Mouse (Mus musculus): ENCODE measurements around the gene Scpep1. TPM values are rescaled to one million over a fixed set of nuclear protein-coding genes. Genes with fewer than 3 reads are reported as not detected.

Scpep1 gene
- polyA plus RNA-seq, 1 experiment from 2014 or later: 81.0 TPM

GRCm38 (mm10) chr11:88995616-88996015 is 40.4 kb upstream of the Scpep1 start:
- peaks cover 29% of the 10 kb centered on the region for H3K27me3 ChIP-seq (ENCODE audit: low read depth, poor library complexity, severe bottlenecking)
- H3K4me3 ChIP-seq: no peak overlapping the region
- H3K9me3 ChIP-seq (replicated peaks): no peaks in the 10 kb centered on the region
- DNase-seq (ENCODE audit: low spot score): no peak
- 95% methylated on average over 2 of the region's 2 CpGs for WGBS
- H3K27ac ChIP-seq (replicated peaks): no peak overlapping the region
- H3K36me3 ChIP-seq: peaks cover 11% of the 10 kb centered on the region
- H3K4me1 ChIP-seq: peaks cover 16% of the 10 kb centered on the region

- peaks cover 19% of the 10 kb centered on the region for H3K36me3 ChIP-seq
- DNase-seq (ENCODE audit: low spot score): no peak
- H3K4me3 ChIP-seq: no peak overlapping the region
- no peak overlapping the region for H3K27ac ChIP-seq (replicated peaks)
- 92% methylated on average over 7 of the region's 7 CpGs for WGBS
- H3K9me3 ChIP-seq (replicated peaks): no peaks in the 10 kb centered on the region
- H3K27me3 ChIP-seq (ENCODE audit: low read depth, poor library complexity, severe bottlenecking): peaks cover 18% of the 10 kb centered on the region
- peaks cover 13% of the 10 kb centered on the region for H3K4me1 ChIP-seq
These were observed 39.2 kb upstream of the Scpep1 start for GRCm38 (mm10) chr11:88994492-88994891.

GRCm38 (mm10) chr11:88993625-88994024 is 38.4 kb upstream of the Scpep1 start:
- H3K27ac ChIP-seq (replicated peaks): no peak overlapping the region
- no peak overlapping the region for H3K4me3 ChIP-seq
- peaks cover 9% of the 10 kb centered on the region for H3K27me3 ChIP-seq (ENCODE audit: low read depth, poor library complexity, severe bottlenecking)
- peaks cover 25% of the 10 kb centered on the region for H3K36me3 ChIP-seq
- WGBS: 20% methylated on average over 5 of the region's 5 CpGs
- DNase-seq (ENCODE audit: low spot score): no peak
- H3K9me3 ChIP-seq (replicated peaks): no peaks in the 10 kb centered on the region
- H3K4me1 ChIP-seq: peaks cover 5% of the 10 kb centered on the region; the same call in 1 of the 2 replicates

- DNase-seq (ENCODE audit: low spot score): no peak
- 52% methylated on average over 7 of the region's 7 CpGs for WGBS
These were observed 37.9 kb upstream of the Scpep1 start for GRCm38 (mm10) chr11:88993186-88993585.

GRCm38 (mm10) chr11:88989530-88989929 is 34.3 kb upstream of the Scpep1 start:
- H3K27me3 ChIP-seq (ENCODE audit: low read depth, poor library complexity, severe bottlenecking): no peaks in the 10 kb centered on the region
- H3K9me3 ChIP-seq (replicated peaks): no peaks in the 10 kb centered on the region
- H3K36me3 ChIP-seq: peaks cover 65% of the 10 kb centered on the region
- no peak overlapping the region for H3K4me3 ChIP-seq
- 72% methylated on average over 5 of the region's 5 CpGs for WGBS
- DNase-seq (ENCODE audit: low spot score): no peak
- H3K4me1 ChIP-seq: no peaks in the 10 kb centered on the region
- H3K27ac ChIP-seq (replicated peaks): no peak overlapping the region

More at GRCm38 (mm10) chr11:88993186-88993585, 37.9 kb upstream of the Scpep1 start:
- H3K4me1 ChIP-seq: peaks cover under 1% of the 10 kb centered on the region; the same call in 1 of the 2 replicates
- no peak overlapping the region for H3K27ac ChIP-seq (replicated peaks)
- H3K4me3 ChIP-seq: no peak overlapping the region
- peaks cover 29% of the 10 kb centered on the region for H3K36me3 ChIP-seq
- no peaks in the 10 kb centered on the region for H3K9me3 ChIP-seq (replicated peaks)
- H3K27me3 ChIP-seq (ENCODE audit: low read depth, poor library complexity, severe bottlenecking): peaks cover 5% of the 10 kb centered on the region

GRCm38 (mm10) chr11:88988956-88989355 is 33.7 kb upstream of the Scpep1 start:
- Histone ChIP-seq H3K9me3 (replicated peaks) (no peaks in the 10 kb centered on the region), H3K36me3 (peaks cover 70% of the 10 kb centered on the region)

GRCm38 (mm10) chr11:88986616-88987015 is 31.4 kb upstream of the Scpep1 start:
- H3K27me3 ChIP-seq (ENCODE audit: low read depth, poor library complexity, severe bottlenecking): no peaks in the 10 kb centered on the region
- no peaks in the 10 kb centered on the region for H3K9me3 ChIP-seq (replicated peaks)
- no peak overlapping the region for H3K27ac ChIP-seq (replicated peaks)
- WGBS: 87% methylated on average over 10 of the region's 10 CpGs
- H3K4me3 ChIP-seq: no peak overlapping the region
- DNase-seq (ENCODE audit: low spot score): no peak
- peaks cover 90% of the 10 kb centered on the region for H3K36me3 ChIP-seq
- H3K4me1 ChIP-seq: no peaks in the 10 kb centered on the region

More at GRCm38 (mm10) chr11:88988956-88989355, 33.7 kb upstream of the Scpep1 start:
- 78% methylated on average over 5 of the region's 5 CpGs for WGBS
- Histone ChIP-seq H3K4me1 (no peaks in the 10 kb centered on the region), H3K4me3 (no peak overlapping the region), H3K27me3 (ENCODE audit: low read depth, poor library complexity, severe bottlenecking) (no peaks in the 10 kb centered on the region), H3K27ac (replicated peaks) (no peak overlapping the region)
- no peak for DNase-seq (ENCODE audit: low spot score)

GRCm38 (mm10) chr11:88981337-88981736 is 26.1 kb upstream of the Scpep1 start:
- H3K9me3 ChIP-seq (replicated peaks): no peaks in the 10 kb centered on the region
- WGBS: 91% methylated on average over 8 of the region's 8 CpGs
- no peak for DNase-seq (ENCODE audit: low spot score)
- no peak overlapping the region for H3K27ac ChIP-seq (replicated peaks)
- no peak overlapping the region for H3K4me3 ChIP-seq
- peaks cover 63% of the 10 kb centered on the region for H3K36me3 ChIP-seq
- H3K27me3 ChIP-seq (ENCODE audit: low read depth, poor library complexity, severe bottlenecking): no peaks in the 10 kb centered on the region
- no peaks in the 10 kb centered on the region for H3K4me1 ChIP-seq

GRCm38 (mm10) chr11:88977188-88977587 is 21.9 kb upstream of the Scpep1 start:
- Histone ChIP-seq H3K27ac (replicated peaks) (no peak overlapping the region), H3K4me3 (no peak overlapping the region), H3K36me3 (peaks cover 23% of the 10 kb centered on the region), H3K9me3 (replicated peaks) (no peaks in the 10 kb centered on the region), H3K27me3 (ENCODE audit: low read depth, poor library complexity, severe bottlenecking) (no peaks in the 10 kb centered on the region), H3K4me1 (peaks cover 15% of the 10 kb centered on the region)
- DNase-seq (ENCODE audit: low spot score): no peak
- 92% methylated on average over 5 of the region's 5 CpGs for WGBS

- 95% methylated on average over 2 of the region's 2 CpGs for WGBS
- H3K36me3 ChIP-seq: peaks cover 15% of the 10 kb centered on the region
- peaks cover 15% of the 10 kb centered on the region for H3K4me1 ChIP-seq
- H3K27me3 ChIP-seq (ENCODE audit: low read depth, poor library complexity, severe bottlenecking): no peaks in the 10 kb centered on the region
- no peak overlapping the region for H3K4me3 ChIP-seq
- DNase-seq (ENCODE audit: low spot score): no peak
- H3K27ac ChIP-seq (replicated peaks): no peak overlapping the region
- no peaks in the 10 kb centered on the region for H3K9me3 ChIP-seq (replicated peaks)
These were observed 21.1 kb upstream of the Scpep1 start for GRCm38 (mm10) chr11:88976320-88976719.

GRCm38 (mm10) chr11:88973776-88974701 is 18.8 kb upstream of the Scpep1 start:
- DNase-seq (ENCODE audit: low spot score): peak; percentile 92
- no peaks in the 10 kb centered on the region for H3K27me3 ChIP-seq (ENCODE audit: low read depth, poor library complexity, severe bottlenecking)
- peaks cover 15% of the 10 kb centered on the region for H3K4me1 ChIP-seq
- peak overlapping the region; percentile 80 for H3K4me3 ChIP-seq
- WGBS: 1% methylated on average over 62 of the region's 62 CpGs
- no peaks in the 10 kb centered on the region for H3K9me3 ChIP-seq (replicated peaks)
- peak overlapping the region; percentile 94 for H3K27ac ChIP-seq (replicated peaks)
- peaks cover 9% of the 10 kb centered on the region for H3K36me3 ChIP-seq

- H3K4me1 ChIP-seq: peaks cover 10% of the 10 kb centered on the region
- no peak within 1 kb of the TSS for H3K27ac ChIP-seq (replicated peaks)
- no peaks in the 10 kb centered on the region for H3K27me3 ChIP-seq (ENCODE audit: low read depth, poor library complexity, severe bottlenecking)
- H3K4me3 ChIP-seq: no peak within 1 kb of the TSS
- H3K9me3 ChIP-seq (replicated peaks): no peaks in the 10 kb centered on the region
- WGBS: 37% methylated on average over 2 of the region's 2 CpGs
- no peaks in the 10 kb centered on the region for H3K36me3 ChIP-seq
- no peak for DNase-seq (ENCODE audit: low spot score)
These were observed 15.0 kb upstream of the Scpep1 start, which contains the start of gene Coil for GRCm38 (mm10) chr11:88970202-88970732. Gene Coil, plus strand, starts transcription at chr11:88970252.

- no peak within 1 kb of the TSS for H3K4me3 ChIP-seq
- 97% methylated on average over 2 of the region's 3 CpGs for WGBS
- no peaks in the 10 kb centered on the region for H3K27me3 ChIP-seq (ENCODE audit: low read depth, poor library complexity, severe bottlenecking)
These were observed 11.7 kb upstream of the Scpep1 start, which contains the start of gene Elobl for GRCm38 (mm10) chr11:88966881-88967361. Gene Elobl, minus strand, starts transcription at chr11:88966931.

More at GRCm38 (mm10) chr11:88966881-88967361, 11.7 kb upstream of the Scpep1 start, which contains the start of gene Elobl:
- Histone ChIP-seq H3K36me3 (no peaks in the 10 kb centered on the region), H3K27ac (replicated peaks) (no peak within 1 kb of the TSS), H3K9me3 (replicated peaks) (no peaks in the 10 kb centered on the region), H3K4me1 (no peaks in the 10 kb centered on the region)
- DNase-seq (ENCODE audit: low spot score): no peak

All from midbrain, embryonic 10.5 days (tissue).